Mouse (Mus musculus): ENCODE data around the gene 1700029I15Rik.

Gene 1700029I15Rik

GRCm38 (mm10) chr2:92427882-92428281 is 45.5 kb downstream of the 1700029I15Rik start:
- peak; percentile 49 for DNase-seq

GRCm38 (mm10) chr2:92430089-92430488 is 47.8 kb downstream of the 1700029I15Rik start:
- DNase-seq = no peak

DNA sequence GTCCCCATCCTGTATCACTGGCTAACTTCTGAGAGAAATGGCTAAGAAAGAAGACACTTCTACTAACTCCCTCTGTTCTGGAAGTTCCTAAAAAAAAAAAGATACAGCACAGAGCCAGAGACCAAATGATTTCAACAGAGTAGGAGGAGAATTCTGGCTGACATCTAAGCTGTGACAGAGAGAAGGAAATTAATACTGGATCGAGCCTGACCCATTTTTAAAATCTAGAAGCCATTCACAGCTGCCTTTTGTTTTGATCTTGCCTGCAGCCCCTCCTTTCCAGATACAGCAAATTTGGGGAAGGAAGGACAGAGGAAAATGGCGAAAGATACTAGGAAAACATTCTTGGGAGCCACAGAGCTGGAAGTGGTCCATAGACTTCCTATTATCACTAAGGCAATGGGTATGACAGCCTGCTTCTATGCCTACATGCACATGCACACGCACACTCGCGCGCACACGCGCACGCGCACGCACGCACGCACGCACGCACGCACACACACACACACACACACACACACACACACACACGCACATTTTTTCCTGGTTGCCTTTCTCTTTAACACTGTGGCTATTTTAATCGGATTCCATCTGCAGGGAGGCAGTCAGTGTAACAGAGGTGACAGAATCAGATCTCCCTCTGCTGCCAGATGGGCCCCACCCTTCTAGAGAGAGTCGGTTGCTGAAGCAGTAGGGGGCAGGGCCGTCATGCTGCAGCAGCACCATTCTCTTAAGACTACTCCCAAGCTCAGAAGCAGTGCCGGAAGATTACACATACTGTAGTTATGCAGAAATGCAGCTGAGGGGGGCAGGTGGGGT is 48.6 kb downstream of the 1700029I15Rik start:
- peak; percentile 71 for DNase-seq

- no peak for DNase-seq
These were observed 49.4 kb downstream of the 1700029I15Rik start for GRCm38 (mm10) chr2:92431611-92432179.

- DNase-seq = peak; percentile 73
These were observed 50.3 kb downstream of the 1700029I15Rik start for GRCm38 (mm10) chr2:92432299-92433295.

- DNase-seq = peak; percentile 100
These were observed 51.4 kb downstream of the 1700029I15Rik start, which contains the start of gene Cry2 for GRCm38 (mm10) chr2:92433578-92434374. Cry2 (minus strand) TSS chr2:92434043.

DNA sequence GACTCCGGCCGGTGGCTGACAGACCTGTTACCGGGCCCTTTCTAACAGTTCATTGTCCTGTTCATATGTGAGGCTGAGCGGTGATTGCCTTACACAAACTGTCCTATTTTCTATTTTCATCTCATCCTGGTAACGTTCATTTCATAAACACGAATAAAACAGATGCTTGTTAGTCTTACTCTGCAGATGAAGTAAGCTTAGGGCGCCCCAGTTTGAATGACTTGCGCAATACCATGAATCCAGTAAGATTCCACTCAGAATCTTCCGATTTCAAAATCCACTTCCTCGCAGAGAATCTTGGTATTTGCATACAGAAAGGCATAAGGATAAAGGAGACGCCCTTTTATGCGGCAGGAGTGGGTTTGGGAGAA is 52.0 kb downstream of the 1700029I15Rik start:
- DNase-seq = no peak

GRCm38 (mm10) chr2:92435023-92435422 is 52.7 kb downstream of the 1700029I15Rik start:
- DNase-seq = no peak

Data from liver (tissue).